14 mouse cellular contexts compared by ENCODE assay signal in genomic region chr10:41879675-41880074, GRCm38 (mm10).
DNase-seq lines count a peak whose midpoint lies in the region; TF ChIP-seq lines count a peak whose summit lies in the region.
"Had no signal": no experiment of that assay in that cellular context is flagged by ENCODE, and none has a peak within 500 bp of the region (broad histone marks: within the 10 kb centered on the region; RNA-seq: fewer than 3 reads in every experiment).

No protein-coding gene starts in this region.

- no peaks in the 10 kb centered on the region for H3K27me3 ChIP-seq in splenic B cell, adult 2 months (ENCODE audit: control insufficient read depth, insufficient read depth, low read length, poor library complexity, severe bottlenecking)
- H3K27me3 ChIP-seq: hindbrain, embryonic 15.5 days had no signal

- H3K4me3 ChIP-seq in gastrocnemius, adult 2 months: no peak overlapping the region
- H3K4me3 ChIP-seq: embryonic facial prominence, embryonic 10.5 days; heart, adult 2 months; hindbrain, embryonic 15.5 days had no signal

- intact Hi-C loops in gastrocnemius, adult 2 months (cut with DNase I): no loop called here
- intact Hi-C loops in left cerebral cortex, postnatal 4 days (cut with DNase I): no loop called here
- intact Hi-C loops in left cerebral cortex, postnatal 10 days (cut with DNase I): no loop called here

- peak; percentile 69 to 76 for DNase-seq in cerebellum, postnatal 10 days
- no peak for DNase-seq in cerebellum, adult 8-10 months
- DNase-seq in gastrocnemius, adult 2 months: no peak
- DNase-seq in gastrocnemius, postnatal 25 days: no peak
- DNase-seq in left cerebral cortex, postnatal 4 days: peak; percentile 21
- no peak for DNase-seq in left cerebral cortex, postnatal 10 days (ENCODE audit: extremely low spot score in 1 of 2, low spot score in 2 of 2)
- peak; percentile 34 for DNase-seq in splenic B cell, adult 2 months (ENCODE audit: low read depth, low spot score)
- DNase-seq: adrenal gland, adult 8-10 months; adrenal gland, postnatal 36 days; cerebellum, adult 9-10 months; gastrocnemius, postnatal 36 days; heart, adult 2 months had no signal

- peak overlapping the region; percentile 38; the same call in 1 of the 2 replicates for H3K27ac ChIP-seq in gastrocnemius, adult 2 months
- H3K27ac ChIP-seq: embryonic facial prominence, embryonic 10.5 days; hindbrain, embryonic 15.5 days had no signal

- TF ChIP-seq CTCF in gastrocnemius, adult 2 months (IDR thresholded peaks at IDR 0.05): no peak

- no peaks in the 10 kb centered on the region for H3K36me3 ChIP-seq in splenic B cell, adult 2 months (ENCODE audit: control insufficient read depth, insufficient read depth, low read length, poor library complexity, severe bottlenecking)
- H3K36me3 ChIP-seq: embryonic facial prominence, embryonic 10.5 days; hindbrain, embryonic 15.5 days had no signal

Comparison
In these comparisons a context has a peak if more than half of its experiments do, and no peak if none do; other contexts are left out.
1. DNase-seq: peak in cerebellum, postnatal 10 days (2 of 2), left cerebral cortex, postnatal 4 days (single experiment) and splenic B cell, adult 2 months (single experiment); none in cerebellum, adult 8-10 months (single experiment), gastrocnemius, adult 2 months (single experiment), gastrocnemius, postnatal 25 days (single experiment) and left cerebral cortex, postnatal 10 days (0 of 2).